Mouse (Mus musculus) activated CD4-positive, CD25-positive, alpha-beta regulatory T cell, adult 4 months (primary cell): Measurements from ENCODE around the gene Arhgap5. TPM values are rescaled to one million over a fixed set of nuclear protein-coding genes. Genes with fewer than 3 reads are reported as not detected.
A peak's percentile ranks its signal among the peaks of the same experiment; 100 is the strongest.
"Not testable (repeated sequence)": the region's sequence is repeated elsewhere in the genome, so short reads cannot be mapped to it uniquely, and the experiment has no call there.

Experiments
- ATAC-seq: one replicate; pipeline ENCODE4 v1.8.0; 2017
- polyA plus RNA-seq, 2 experiments: library from polyadenylated mRNA; unstranded; fragments of 100-300 nt; shearing (Covaris generic); gene quantifications; one replicate each; pipeline ENCODE4 v1.2.1; 2017

The Arhgap5 gene
- polyA plus RNA-seq, 2 experiments from 2014 or later: 19.4 to 20.3 TPM

DNA sequence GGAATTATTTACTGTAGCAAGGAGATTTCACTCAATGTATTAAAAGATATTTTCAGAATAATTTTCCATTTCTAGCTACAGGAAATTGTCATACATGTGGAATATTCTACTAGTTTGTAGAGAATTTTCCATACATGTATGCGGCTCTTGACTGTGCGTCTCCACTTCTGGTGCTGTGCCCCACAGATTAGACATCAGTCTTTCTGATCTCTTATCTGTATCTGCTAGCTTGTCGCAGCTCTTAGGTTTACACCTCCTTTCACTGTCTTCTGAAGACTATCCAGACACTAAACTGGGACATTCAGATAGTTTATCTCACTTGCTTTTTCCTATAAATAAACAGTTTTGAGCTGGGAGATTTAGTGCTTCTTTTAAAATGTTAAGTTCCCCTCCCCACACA, 40.8 kb downstream of the Arhgap5 start:
- no peak for ATAC-seq

GRCm38 (mm10) chr12:52552085-52552484, 48.3 kb downstream of the Arhgap5 start:
- ATAC-seq: peak; percentile 82

- ATAC-seq: no peak
Observed at GRCm38 (mm10) chr12:52555188-52555876, 51.6 kb downstream of the Arhgap5 start.

GRCm38 (mm10) chr12:52565654-52566053, 61.9 kb downstream of the Arhgap5 start:
- no peak for ATAC-seq

GRCm38 (mm10) chr12:52573371-52573770, 69.6 kb downstream of the Arhgap5 start:
- ATAC-seq: no peak

DNA sequence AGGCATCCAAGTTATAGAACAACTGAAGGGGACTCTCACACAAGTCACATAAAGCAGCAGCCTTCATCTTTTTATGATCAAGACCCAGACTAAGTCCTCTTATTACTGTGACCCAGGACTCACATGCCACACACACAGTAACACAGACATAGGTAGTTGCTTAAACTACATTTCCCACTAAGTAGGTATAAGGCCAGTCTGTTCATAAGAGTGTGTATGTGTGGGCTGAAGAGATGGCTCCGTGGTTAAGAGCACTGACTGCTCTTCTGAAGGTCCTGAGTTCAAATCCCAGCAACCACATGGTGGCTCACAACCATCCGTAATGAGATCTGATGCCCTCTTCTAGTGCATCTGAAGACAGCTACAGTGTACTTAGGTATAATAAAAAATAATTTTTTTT, 82.7 kb downstream of the Arhgap5 start:
- not testable (repeated sequence) for ATAC-seq

GRCm38 (mm10) chr12:52587473-52588010, 83.8 kb downstream of the Arhgap5 start:
- ATAC-seq: peak; percentile 40

- ATAC-seq: no peak
Observed at GRCm38 (mm10) chr12:52595389-52596185, 91.8 kb downstream of the Arhgap5 start.

GRCm38 (mm10) chr12:52602471-52602870, 98.7 kb downstream of the Arhgap5 start:
- ATAC-seq: peak; percentile 0

DNA sequence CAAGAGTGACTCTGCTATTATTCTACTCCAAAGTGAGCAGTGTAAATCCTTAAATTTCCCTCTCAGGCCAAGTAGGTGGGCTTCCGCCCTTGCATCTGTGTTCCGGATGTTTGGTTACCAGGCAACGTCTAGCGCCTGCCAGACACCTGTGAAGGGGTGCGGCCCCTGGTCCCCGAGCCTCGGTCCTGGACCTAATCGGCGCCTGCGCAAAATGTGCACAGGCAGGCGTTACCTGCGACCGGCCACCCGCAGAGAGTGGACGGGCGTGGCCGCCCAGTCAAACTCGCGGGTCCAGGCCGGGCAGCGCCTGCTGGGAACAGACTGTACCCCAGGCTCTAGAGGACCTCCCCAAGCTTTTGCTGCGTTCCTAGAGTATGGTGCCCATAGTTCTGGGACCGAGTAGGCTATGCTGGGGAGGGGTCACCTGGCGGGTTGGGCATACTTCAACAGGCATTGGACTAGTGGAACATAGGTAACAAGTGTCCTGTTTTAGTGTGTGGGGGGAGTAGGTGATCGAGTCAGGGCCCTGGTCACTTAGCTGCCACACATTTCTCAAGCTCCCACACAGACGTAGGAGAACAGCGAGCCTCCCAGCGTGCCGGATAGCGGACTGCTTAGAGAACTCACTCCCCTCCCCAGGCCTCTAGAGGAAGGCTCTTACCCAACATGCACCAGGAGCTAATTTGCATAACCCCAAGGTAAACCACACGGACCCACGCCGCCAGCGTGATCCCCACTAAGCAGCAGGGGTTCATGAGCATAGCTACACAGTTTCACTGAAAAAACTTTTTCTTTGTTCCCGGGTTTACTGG, 99.3 kb downstream of the Arhgap5 start:
- ATAC-seq: peak; percentile 70

DNA sequence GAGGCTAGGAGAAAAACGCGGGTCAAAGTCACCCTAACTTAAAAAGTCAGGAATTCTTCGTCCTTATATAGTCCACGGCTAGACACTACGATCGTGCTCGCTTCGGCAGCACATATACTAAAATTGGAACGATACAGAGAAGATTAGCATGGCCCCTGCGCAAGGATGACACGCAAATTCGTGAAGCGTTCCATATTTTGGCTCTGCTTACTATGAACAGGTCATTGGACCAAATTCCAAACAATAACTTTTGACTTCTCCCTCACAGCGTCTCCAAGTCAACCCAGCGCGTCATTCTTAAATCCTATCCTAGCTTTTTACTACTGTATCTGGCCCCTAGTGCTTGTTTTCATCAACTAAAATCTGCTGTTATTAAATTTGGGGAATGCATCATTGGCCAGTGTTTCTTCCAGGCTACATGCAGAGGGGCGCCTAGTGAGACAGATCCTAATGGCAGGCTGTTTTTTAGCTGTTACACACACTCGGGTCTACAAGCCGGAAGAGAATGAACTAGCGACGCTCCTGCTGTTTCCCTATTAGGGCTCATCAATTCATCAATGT, 100.0 kb downstream of the Arhgap5 start:
- peak; percentile 22 for ATAC-seq

DNA sequence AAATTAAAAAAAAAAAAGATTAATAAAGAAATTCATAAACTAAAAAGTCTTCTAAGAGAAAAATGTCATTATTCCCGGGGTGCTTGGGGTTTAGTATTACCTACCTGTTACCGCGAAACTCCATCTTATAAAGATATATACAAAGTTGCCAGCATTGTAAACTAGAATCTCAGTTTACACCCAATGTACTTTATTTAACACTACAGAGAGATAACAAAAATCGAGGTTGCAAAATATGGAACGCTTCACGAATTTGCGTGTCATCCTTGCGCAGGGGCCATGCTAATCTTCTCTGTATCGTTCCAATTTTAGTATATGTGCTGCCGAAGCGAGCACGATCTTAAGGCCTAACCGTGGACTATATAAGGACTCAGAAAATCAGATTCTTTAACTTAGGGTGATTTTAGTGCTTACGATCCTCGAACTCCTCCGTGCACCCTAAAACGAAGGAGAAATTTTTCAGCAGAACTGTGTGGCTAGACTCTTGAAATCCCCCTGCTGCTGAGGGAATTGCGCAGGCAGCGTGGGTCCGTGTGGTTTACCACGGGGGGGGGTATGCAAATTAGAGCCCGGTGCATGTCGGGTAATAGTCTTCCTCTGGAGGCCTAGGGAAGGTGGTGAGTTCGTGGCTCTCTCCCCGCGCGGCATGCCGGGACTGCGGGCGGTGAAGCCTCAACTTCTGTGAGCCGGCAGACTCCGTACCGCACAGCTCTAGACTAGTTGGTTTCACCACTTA, 100.7 kb downstream of the Arhgap5 start:
- ATAC-seq: peak; percentile 63

- ATAC-seq: peak; percentile 5
Observed at GRCm38 (mm10) chr12:52604992-52605652, 101.3 kb downstream of the Arhgap5 start.

DNA sequence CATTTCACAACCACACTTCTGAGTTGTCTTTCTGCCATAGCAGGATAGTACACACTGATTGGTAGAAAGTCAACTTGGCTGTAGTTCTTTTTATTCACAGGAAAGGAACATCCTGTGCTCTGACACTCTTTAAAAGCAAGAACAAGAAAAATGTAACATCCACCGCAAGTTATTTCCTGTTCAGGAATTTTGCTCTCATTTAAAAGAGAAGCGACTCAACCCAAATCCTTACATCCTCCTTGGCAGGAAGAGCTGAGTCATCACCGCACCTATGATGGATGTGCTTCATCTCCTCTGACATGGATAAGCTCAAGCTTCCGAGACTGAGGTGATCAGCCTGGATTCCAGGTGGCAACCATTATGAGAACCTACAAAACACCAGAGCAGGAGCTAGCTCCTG, 103.6 kb downstream of the Arhgap5 start:
- ATAC-seq: no peak

GRCm38 (mm10) chr12:52615703-52616102, 111.9 kb downstream of the Arhgap5 start:
- peak; percentile 59 for ATAC-seq

- ATAC-seq: peak; percentile 52
Observed at GRCm38 (mm10) chr12:52618418-52619040, 114.8 kb downstream of the Arhgap5 start.

- ATAC-seq: no peak
Observed at GRCm38 (mm10) chr12:52619644-52620043, 115.9 kb downstream of the Arhgap5 start.
